19 mouse cellular contexts compared by ENCODE assay signal in genomic region chr10:116175324-116175883, GRCm38 (mm10).
DNase-seq lines count a peak whose midpoint lies in the region; ATAC-seq lines count a peak whose summit lies in the region.
"Had no signal": no experiment of that assay in that cellular context is flagged by ENCODE, and none has a peak within 500 bp of the region (broad histone marks: within the 10 kb centered on the region; RNA-seq: fewer than 3 reads in every experiment).

No protein-coding gene starts in this region.

- no peak overlapping the region for H3K4me2 ChIP-seq in kidney, embryonic 14.5 days (replicated peaks; ENCODE audit: low read depth, low read length)
- H3K4me2 ChIP-seq in forebrain, embryonic 14.5 days (ENCODE audit: low read length): peak overlapping the region; percentile 20; the same call in 1 of the 2 replicates
- H3K4me2 ChIP-seq: embryonic facial prominence, embryonic 15.5 days; heart, embryonic 11.5 days; limb, embryonic 12.5 days; liver, embryonic 13.5 days; lung, embryonic 15.5 days; neural tube, embryonic 13.5 days had no signal

- no peak overlapping the region for H3K9ac ChIP-seq in kidney, embryonic 14.5 days (ENCODE audit: low read depth, low read length)
- no peak overlapping the region for H3K9ac ChIP-seq in forebrain, embryonic 14.5 days (ENCODE audit: low read length)
- H3K9ac ChIP-seq: embryonic facial prominence, embryonic 15.5 days; limb, embryonic 12.5 days; liver, embryonic 13.5 days; lung, embryonic 15.5 days; neural tube, embryonic 13.5 days had no signal

- ATAC-seq in kidney, embryonic 14.5 days (ENCODE audit: low FRiP score, low TSS enrichment): peak; percentile 43; the same call in 1 of the 2 replicates
- peak; percentile 26; the same call in 1 of the 2 replicates for ATAC-seq in forebrain, embryonic 14.5 days
- 0 out of 2 replicates have a peak, but pooled peaks have one; percentile 13 for ATAC-seq in megakaryocyte, adult 5-6 weeks (ENCODE audit: poor library complexity, severe bottlenecking)

- H3K36me3 ChIP-seq in kidney, embryonic 14.5 days (ENCODE audit: control insufficient read depth, insufficient read depth, low read length): no peaks in the 10 kb centered on the region
- H3K36me3 ChIP-seq in forebrain, embryonic 14.5 days (ENCODE audit: control insufficient read depth, insufficient read depth, low read length): no peaks in the 10 kb centered on the region
- H3K36me3 ChIP-seq: embryonic facial prominence, embryonic 15.5 days; limb, embryonic 12.5 days; liver, embryonic 13.5 days; lung, embryonic 15.5 days; neural tube, embryonic 13.5 days had no signal

- no peak overlapping the region for H3K27ac ChIP-seq in kidney, embryonic 14.5 days (ENCODE audit: low read depth, low read length)
- no peak overlapping the region for H3K27ac ChIP-seq in forebrain, embryonic 14.5 days (ENCODE audit: low read depth, low read length)
- H3K27ac ChIP-seq: embryonic facial prominence, embryonic 15.5 days; limb, embryonic 12.5 days; liver, embryonic 13.5 days; lung, embryonic 15.5 days; neural tube, embryonic 13.5 days had no signal

- peaks cover 5% of the 10 kb centered on the region for H3K4me1 ChIP-seq in kidney, embryonic 14.5 days (ENCODE audit: control insufficient read depth, insufficient read depth, low read length)
- peaks cover 3% of the 10 kb centered on the region; the same call in 1 of the 2 replicates for H3K4me1 ChIP-seq in forebrain, embryonic 14.5 days (ENCODE audit: control insufficient read depth, insufficient read depth, low read length)
- H3K4me1 ChIP-seq: embryonic facial prominence, embryonic 15.5 days; liver, embryonic 13.5 days had no signal

- H3K9me3 ChIP-seq in kidney, embryonic 14.5 days (ENCODE audit: control insufficient read depth, low read length): no peaks in the 10 kb centered on the region
- no peaks in the 10 kb centered on the region for H3K9me3 ChIP-seq in forebrain, embryonic 14.5 days (replicated peaks; ENCODE audit: control insufficient read depth, low read length)
- H3K9me3 ChIP-seq: embryonic facial prominence, embryonic 15.5 days; limb, embryonic 12.5 days; liver, embryonic 13.5 days; lung, embryonic 15.5 days; neural tube, embryonic 13.5 days had no signal

- H3K4me3 ChIP-seq in kidney, embryonic 14.5 days (ENCODE audit: low read length): no peak overlapping the region
- H3K4me3 ChIP-seq in forebrain, embryonic 14.5 days (ENCODE audit: low read depth, low read length): no peak overlapping the region
- H3K4me3 ChIP-seq: embryonic facial prominence, embryonic 15.5 days; limb, embryonic 12.5 days; liver, embryonic 13.5 days; lung, embryonic 15.5 days; neural tube, embryonic 13.5 days had no signal

- 27% methylated on average over 10 of the region's 10 CpGs for WGBS in kidney, embryonic 14.5 days
- 40% methylated on average over 10 of the region's 10 CpGs for WGBS in forebrain, embryonic 14.5 days

- DNase-seq in kidney, adult 18-20 months: no peak
- peak; percentile 27 for DNase-seq in NIH3T3 (ENCODE audit: low read depth)
- no peak for DNase-seq in forebrain, embryonic 14.5 days (ENCODE audit: low spot score)
- no peak for DNase-seq in gastrocnemius, adult 8-10 months (ENCODE audit: low spot score in 2 of 2)
- no peak for DNase-seq in heart, postnatal 4 days
- no peak for DNase-seq in cerebellum, adult 8-10 months
- DNase-seq: adrenal gland, postnatal 25 days; cerebellum, adult 2 months; gastrocnemius, postnatal 25 days; liver, embryonic 13.5 days; spleen, adult 18-20 months; thymus, postnatal 25 days had no signal

- H3K27me3 ChIP-seq in kidney, embryonic 14.5 days (ENCODE audit: control insufficient read depth, insufficient read depth, low read length): no peaks in the 10 kb centered on the region
- no peaks in the 10 kb centered on the region for H3K27me3 ChIP-seq in forebrain, embryonic 14.5 days (replicated peaks; ENCODE audit: control insufficient read depth, insufficient read depth, low read length)
- H3K27me3 ChIP-seq: embryonic facial prominence, embryonic 15.5 days; neural tube, embryonic 13.5 days had no signal
